Mouse (Mus musculus) thymus, postnatal 36 days (tissue): ENCODE measurements around the gene Ankrd37.

Experiments used
- DNase-seq, 2 experiments: peaks; one replicate each; pipeline ENCODE4 v3.0.0; 2022; ENCODE audit warnings: mixed read lengths in 2 of 2

The Ankrd37 gene

DNA sequence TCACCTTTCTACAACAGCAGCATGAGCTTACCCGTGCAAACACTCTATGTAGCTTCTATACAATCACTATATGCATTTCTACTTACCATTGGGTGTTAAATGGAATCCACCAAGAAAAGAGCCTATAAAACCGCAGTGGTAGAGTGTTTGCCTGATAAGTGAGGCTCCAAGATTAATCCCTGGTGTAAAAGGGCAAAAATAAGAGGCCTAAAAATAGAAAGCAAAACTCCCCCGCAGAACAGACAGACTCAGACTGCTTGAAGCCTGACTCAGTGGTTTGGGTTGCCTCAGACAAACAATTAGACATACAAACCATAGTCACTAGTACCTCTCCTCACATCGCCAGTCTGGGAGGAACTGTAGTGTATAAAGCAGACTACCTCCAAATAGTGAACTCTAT is at the start of gene Ankrd37:
Gene Ankrd37 (minus strand): TSS at position 112 of the 400 bp plus-strand sequence.
- DNase-seq: no peak

GRCm38 (mm10) chr8:46040260-46040659 is 34.8 kb upstream of the Ankrd37 start:
- DNase-seq: no peak

DNA sequence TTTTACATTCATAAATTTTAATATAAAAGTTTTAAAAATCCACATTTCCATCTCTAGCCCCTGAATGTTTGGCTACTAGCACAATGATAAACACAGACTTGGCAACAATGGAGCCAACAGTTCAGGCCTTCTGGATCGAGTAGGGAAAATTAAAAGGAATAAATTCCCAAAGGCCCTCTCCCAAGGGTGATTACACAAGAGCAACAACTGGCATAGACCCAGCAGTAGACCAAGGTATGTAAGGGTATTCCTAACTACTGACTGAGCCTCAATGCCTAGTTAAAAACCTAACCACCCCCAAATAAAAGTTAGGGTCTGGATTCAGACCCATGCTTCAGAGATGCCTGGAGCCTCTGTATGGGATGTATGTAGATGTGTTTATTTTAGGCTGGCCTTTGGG is 34.2 kb upstream of the Ankrd37 start:
- DNase-seq: no peak

- no peak for DNase-seq
Measured at GRCm38 (mm10) chr8:46036217-46036616, 30.7 kb upstream of the Ankrd37 start.

- no peak for DNase-seq
Measured at GRCm38 (mm10) chr8:46024392-46024791, 18.9 kb upstream of the Ankrd37 start.

DNA sequence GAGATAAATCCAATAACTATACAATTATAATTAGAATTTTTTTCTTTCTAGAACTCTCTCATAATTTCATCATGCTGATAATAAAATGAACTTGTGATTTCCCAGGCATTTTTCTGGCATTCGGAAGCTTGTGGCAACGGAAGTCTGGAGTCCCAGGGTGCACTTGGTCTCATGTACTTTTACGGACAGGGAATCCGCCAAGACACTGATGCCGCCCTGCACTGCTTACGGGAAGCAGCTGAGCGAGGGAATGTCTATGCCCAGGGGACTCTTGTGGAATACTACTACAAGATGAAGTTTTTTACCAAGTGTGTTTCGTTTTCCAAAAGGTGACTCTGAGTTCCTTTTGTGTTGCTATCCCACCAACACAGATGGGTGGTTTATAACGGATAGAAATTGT is 17.3 kb upstream of the Ankrd37 start:
- DNase-seq: no peak

GRCm38 (mm10) chr8:46022203-46022602 is 16.7 kb upstream of the Ankrd37 start:
- no peak for DNase-seq

- DNase-seq: no peak
Measured at GRCm38 (mm10) chr8:46010746-46011680, 5.5 kb upstream of the Ankrd37 start.

DNA sequence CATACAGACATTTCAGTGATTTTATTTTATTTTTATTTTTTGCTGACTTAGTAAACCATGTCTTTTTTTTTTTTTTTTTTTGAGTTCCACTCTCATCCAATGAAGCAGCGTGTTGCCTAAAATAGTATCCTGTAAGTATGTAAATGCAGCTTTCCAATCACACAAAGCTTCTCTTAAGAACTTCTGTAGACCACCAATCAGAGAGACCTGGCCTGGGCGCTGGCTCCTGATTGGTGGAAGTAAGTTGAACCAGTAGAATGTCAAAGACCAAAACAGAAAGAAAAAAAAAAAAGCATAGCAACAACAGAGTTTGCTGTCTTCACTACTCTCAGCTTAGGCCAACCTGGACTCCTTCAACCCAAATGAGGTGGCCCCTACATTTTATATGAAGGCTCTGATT is 4.8 kb upstream of the Ankrd37 start:
- no peak for DNase-seq

DNA sequence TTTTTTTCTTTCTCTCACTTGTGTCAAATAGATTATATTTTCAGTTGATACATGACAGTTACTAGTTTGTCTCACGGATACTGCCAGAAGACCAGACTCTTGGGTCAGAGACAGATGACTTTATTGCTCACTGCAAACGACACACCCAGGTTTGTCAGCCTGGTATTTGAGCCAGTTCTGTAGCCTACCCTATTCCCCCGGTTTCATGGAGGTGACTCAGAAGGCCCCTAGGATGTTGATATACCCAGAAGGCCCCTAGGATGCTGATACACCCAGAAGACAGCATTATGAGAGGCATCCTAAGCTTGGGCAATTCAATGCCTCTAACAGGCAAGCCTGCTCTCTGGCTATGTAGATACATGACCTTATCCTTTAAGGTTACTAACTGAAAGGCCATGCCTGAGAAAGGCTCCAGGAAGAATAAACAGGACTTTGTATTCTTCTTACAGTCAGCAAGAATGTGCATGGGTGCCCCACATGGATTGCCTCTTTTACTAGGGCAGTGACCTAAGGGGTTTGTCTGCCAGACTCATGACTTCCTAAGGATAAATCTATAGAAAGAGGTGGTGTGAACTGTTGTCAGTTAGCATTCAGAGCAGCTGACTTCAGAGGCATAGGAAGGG is 1.7 kb upstream of the Ankrd37 start:
- no peak for DNase-seq

GRCm38 (mm10) chr8:45999784-46000705 is 5.5 kb downstream of the Ankrd37 start:
- peak; percentile 99 to 100 for DNase-seq

DNA sequence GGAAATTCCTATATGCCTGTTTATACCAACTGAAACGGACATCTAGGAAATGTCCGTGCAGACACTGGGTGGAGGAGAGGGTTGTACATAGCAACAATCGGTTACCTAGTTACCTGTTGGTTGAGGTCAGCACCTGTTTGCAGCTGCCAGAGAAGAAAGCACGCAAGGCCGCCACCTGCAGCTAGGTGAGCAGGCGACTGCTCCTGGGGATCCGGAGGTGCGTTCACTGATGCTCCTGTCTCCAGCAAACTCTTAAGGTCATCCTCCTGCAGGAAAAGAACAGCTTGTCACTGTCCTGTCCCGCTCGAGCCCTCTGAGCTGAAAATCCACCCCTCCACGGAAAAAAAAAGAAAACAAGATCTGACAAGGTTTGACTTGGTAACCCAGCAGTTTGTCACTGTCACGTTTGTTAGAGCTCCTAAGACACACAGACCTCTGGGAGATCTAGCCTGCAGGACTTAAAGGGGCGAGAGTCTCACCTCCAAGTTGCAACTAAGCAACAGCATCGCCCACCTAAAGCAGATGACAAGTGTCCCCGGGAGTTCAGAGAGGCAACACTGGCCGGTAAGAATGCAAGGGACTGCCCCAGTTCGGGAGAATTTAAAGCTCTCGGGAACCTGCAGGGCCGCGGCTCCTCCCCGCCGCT is 6.2 kb downstream of the Ankrd37 start, which contains the start of gene Lrp2bp:
Gene Lrp2bp (plus strand): TSS at position 166 of the 646 bp plus-strand sequence.
- DNase-seq: peak in 1 of 2 experiments; percentile 40

DNA sequence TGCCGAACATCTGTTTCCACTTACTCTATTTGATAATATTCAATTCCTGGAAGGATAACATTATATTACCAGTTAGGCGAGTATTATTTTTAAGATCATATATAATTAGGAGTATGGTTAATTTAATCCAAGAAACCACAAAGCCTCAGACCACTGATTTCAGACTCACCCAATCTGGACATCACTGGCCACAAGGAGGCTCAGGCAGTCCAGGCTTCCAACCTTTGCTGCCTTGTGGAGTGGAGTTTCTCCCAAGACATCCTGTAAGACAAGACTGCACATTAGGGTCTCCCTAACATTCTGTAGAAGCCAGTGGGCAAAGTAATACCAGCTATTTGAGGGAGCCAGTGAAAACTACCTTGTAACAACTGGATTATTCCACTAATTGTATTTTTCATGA is 7.3 kb downstream of the Ankrd37 start:
- DNase-seq: no peak

GRCm38 (mm10) chr8:45995576-45995975 is 9.9 kb downstream of the Ankrd37 start:
- DNase-seq: no peak

GRCm38 (mm10) chr8:45994111-45994510 is 11.4 kb downstream of the Ankrd37 start:
- DNase-seq: peak; percentile 36 to 42

GRCm38 (mm10) chr8:45990631-45991310 is 14.7 kb downstream of the Ankrd37 start:
- no peak for DNase-seq

DNA sequence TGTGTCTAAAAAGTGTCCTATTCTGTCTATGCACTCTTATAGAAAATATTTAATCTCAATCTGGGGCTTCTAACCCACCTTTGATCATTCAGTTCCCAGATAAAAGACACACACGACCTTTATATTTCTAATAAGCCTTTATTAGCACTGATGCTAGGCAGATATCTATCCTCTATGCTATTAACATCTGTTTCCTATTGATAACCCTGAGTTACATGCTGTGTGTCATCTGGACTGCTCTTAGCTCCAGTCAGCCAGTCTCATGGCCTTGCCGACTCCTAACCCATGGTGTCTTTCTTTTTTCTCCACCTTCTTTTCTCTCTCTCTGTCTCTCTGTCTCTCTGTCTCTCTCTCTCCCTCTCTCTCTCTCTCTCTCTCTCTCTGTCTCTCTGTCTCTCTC is 17.3 kb downstream of the Ankrd37 start:
- no peak for DNase-seq

DNA sequence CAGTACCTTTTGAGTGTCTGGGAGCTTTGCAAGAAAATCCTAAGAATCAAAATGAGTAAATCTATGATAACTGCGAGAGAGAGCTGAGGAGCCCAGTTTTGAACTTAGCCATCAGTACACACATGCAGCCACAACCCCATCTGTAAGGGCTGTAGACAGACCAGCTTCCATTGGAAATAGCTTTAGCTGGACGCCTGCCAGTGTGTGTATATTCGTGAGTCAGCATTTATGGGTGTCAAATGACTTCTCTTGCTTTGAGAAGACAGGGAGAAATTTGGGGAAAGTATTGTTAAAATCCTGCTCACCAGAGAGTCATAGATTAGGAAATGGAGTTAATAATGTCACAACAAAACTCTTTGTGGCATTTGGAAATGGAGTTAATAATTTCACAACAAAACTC is 18.8 kb downstream of the Ankrd37 start:
- DNase-seq: no peak

DNA sequence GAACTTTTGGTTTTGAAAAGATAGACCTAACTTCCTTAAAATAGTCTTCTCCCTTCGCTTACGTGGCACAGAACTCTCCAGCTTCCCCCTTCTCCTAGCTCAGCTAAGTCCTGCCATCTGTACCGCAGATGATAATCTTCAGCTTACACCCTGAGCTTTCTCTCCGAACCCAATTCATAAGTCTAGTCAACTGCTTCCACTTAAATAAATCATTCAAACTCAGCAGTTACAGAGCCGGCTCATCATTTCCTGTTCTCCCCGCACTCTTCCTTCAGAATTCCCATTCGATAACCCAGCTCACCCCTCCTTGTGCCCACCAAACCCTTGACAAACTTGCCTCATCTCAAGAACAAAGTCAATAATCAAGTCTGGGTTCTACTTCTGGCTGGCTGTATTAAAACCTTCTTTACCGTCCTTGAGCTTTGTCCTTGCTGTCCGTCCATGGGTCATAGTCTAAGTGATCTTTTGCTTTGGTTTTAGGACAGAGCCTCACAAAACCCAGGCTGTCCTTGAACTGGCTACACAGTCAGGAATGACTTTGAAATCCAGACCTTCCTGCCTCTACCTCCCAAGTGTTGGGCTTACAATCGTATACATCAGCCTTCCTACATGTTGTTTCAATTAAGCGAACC is 29.6 kb downstream of the Ankrd37 start:
- DNase-seq: no peak

GRCm38 (mm10) chr8:45975126-45975836 is 30.2 kb downstream of the Ankrd37 start, which contains the start of the genes 1700029J07Rik and Ufsp2:
Gene 1700029J07Rik, minus strand, starts transcription at chr8:45975252.
Gene Ufsp2, plus strand, starts transcription at chr8:45975528.
- peak; percentile 97 for DNase-seq
